Comparison of ENCODE assay signal across 8 mouse cellular contexts in the genomic region with DNA sequence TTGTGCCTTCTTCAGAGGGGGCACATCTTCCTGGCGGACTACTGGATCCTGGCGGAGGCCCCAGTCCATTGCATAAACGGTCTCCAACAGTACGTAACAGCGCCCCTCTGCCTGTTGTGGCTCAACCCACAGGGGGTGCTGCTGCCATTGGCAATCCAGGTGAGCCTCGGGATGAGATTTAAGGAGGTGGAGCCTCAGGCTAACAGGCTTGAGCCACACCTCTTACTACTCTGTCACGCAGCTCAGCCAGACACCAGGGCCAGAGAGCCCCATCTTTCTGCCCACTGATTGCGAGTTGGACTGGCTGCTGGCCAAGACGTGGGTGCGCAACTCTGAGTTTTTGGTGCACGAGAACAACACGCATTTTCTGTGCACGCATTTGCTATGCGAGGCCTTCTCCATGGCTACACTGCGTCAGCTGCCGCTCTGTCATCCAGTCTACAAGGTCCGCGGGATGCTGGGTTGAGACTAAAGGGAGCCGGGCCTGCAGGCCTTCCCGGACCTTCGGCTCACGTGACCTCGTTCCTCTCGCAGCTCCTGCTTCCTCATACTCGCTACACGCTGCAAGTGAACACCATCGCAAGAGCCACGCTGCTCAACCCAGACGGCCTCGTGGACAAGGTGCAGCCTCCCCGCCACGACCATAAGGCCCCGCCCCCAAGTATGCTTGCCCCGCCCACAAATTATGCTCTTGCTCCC. TPM values are rescaled to one million over a fixed set of nuclear protein-coding genes. Genes with fewer than 3 reads are reported as not detected.
DNase-seq lines count a peak whose midpoint lies in the region; ATAC-seq and TF ChIP-seq lines count a peak whose summit lies in the region.

No protein-coding gene starts in this region.

- TF ChIP-seq POLR2A in brain, embryonic 14.5 days (IDR thresholded peaks at IDR 0.05; ENCODE audit: borderline replicate concordance, extremely low read depth, insufficient read depth, insufficient read length, poor library complexity, severe bottlenecking): no peak
- 0 out of 2 replicates have a peak, but pooled peaks have one; percentile 23 for TF ChIP-seq POLR2A in olfactory bulb, adult 2 months (IDR thresholded peaks at IDR 0.05; ENCODE audit: insufficient read depth, low read depth, low read length)

- H3K9me3 ChIP-seq in ES-E14 (ENCODE audit: control insufficient read depth, insufficient read depth, low read depth, low read length): no peaks in the 10 kb centered on the region
- no peaks in the 10 kb centered on the region for H3K9me3 ChIP-seq in forebrain, embryonic 10.5 days
- no peaks in the 10 kb centered on the region for H3K9me3 ChIP-seq in hindbrain, embryonic 11.5 days (ENCODE audit: control insufficient read depth, low read length)
- no peaks in the 10 kb centered on the region for H3K9me3 ChIP-seq in lung, embryonic 15.5 days

- peak; percentile 50; the same call in 1 of the 2 replicates for TF ChIP-seq CTCF in brain, embryonic 14.5 days (IDR thresholded peaks at IDR 0.05; ENCODE audit: borderline replicate concordance, extremely low read depth, insufficient read depth, insufficient read length)
- no peak for TF ChIP-seq CTCF in olfactory bulb, adult 2 months (IDR thresholded peaks at IDR 0.05; ENCODE audit: insufficient read depth, low read depth, low read length)

- in situ Hi-C loops in ES-E14 (cut with MboI; ENCODE audit: low sequenced_read_pairs in 2 of 2, unreplicated experiment in 2 of 2): no loop called here

- H3K4me3 ChIP-seq in ES-E14 (ENCODE audit: insufficient read depth in 1 of 2, low read depth in 1 of 2, low read length in 2 of 2, poor library complexity in 1 of 2, severe bottlenecking in 1 of 2): peak overlapping the region; percentile 58 to 63
- H3K4me3 ChIP-seq in forebrain, embryonic 10.5 days: peak overlapping the region; percentile 59
- H3K4me3 ChIP-seq in hindbrain, embryonic 11.5 days (ENCODE audit: low read depth, low read length): peak overlapping the region; percentile 35
- H3K4me3 ChIP-seq in lung, embryonic 15.5 days: peak overlapping the region; percentile 46
- H3K4me3 ChIP-seq in olfactory bulb, adult 2 months (ENCODE audit: insufficient read depth, low read depth, low read length): peak overlapping the region; percentile 44

- H3K4me2 ChIP-seq in hindbrain, embryonic 11.5 days (replicated peaks; ENCODE audit: low read depth, low read length): peak overlapping the region; percentile 66
- H3K4me2 ChIP-seq in lung, embryonic 15.5 days: peak overlapping the region; percentile 82

- WGBS in forebrain, embryonic 10.5 days: 1% methylated on average over 34 of the region's 34 CpGs
- under 1% methylated on average over 33 of the region's 34 CpGs for WGBS in hindbrain, embryonic 11.5 days
- WGBS in lung, embryonic 15.5 days: 1% methylated on average over 34 of the region's 34 CpGs
- 4% methylated on average over 34 of the region's 34 CpGs for WGBS in olfactory bulb, adult 2 months

- H3K36me3 ChIP-seq in ES-E14 (ENCODE audit: control insufficient read depth, insufficient read depth, low read length, poor library complexity, severe bottlenecking): no peaks in the 10 kb centered on the region
- no peaks in the 10 kb centered on the region for H3K36me3 ChIP-seq in forebrain, embryonic 10.5 days (replicated peaks)
- H3K36me3 ChIP-seq in hindbrain, embryonic 11.5 days (ENCODE audit: control insufficient read depth, insufficient read depth, low read length): no peaks in the 10 kb centered on the region
- H3K36me3 ChIP-seq in lung, embryonic 15.5 days: no peaks in the 10 kb centered on the region

- peaks cover 61% of the 10 kb centered on the region for H3K27me3 ChIP-seq in forebrain, embryonic 10.5 days (ENCODE audit: poor library complexity, severe bottlenecking)
- 0 out of 2 replicates have a peak, but pooled peaks cover 2% of the 10 kb centered on the region for H3K27me3 ChIP-seq in hindbrain, embryonic 11.5 days (ENCODE audit: control insufficient read depth, insufficient read depth, low read length)
- 0 out of 2 replicates have a peak, but pooled peaks cover 4% of the 10 kb centered on the region for H3K27me3 ChIP-seq in lung, embryonic 15.5 days

- peaks cover 0 to 14% of the 10 kb centered on the region in 2 experiments; a peak in 1 of 4 replicates for H3K4me1 ChIP-seq in ES-E14 (ENCODE audit: control insufficient read depth in 2 of 2, insufficient read depth in 2 of 2, low read length in 2 of 2, poor library complexity in 1 of 2)
- peaks cover 15% of the 10 kb centered on the region for H3K4me1 ChIP-seq in forebrain, embryonic 10.5 days
- no peaks in the 10 kb centered on the region for H3K4me1 ChIP-seq in hindbrain, embryonic 11.5 days (replicated peaks; ENCODE audit: control insufficient read depth, insufficient read depth, low read length)
- H3K4me1 ChIP-seq in lung, embryonic 15.5 days: peaks cover 13% of the 10 kb centered on the region; the same call in 1 of the 2 replicates
- peaks cover 13% of the 10 kb centered on the region for H3K4me1 ChIP-seq in olfactory bulb, adult 2 months (ENCODE audit: control insufficient read depth, insufficient read depth, low read length)

- no peak overlapping the region for H3K27ac ChIP-seq in ES-E14 (ENCODE audit: insufficient read depth, low read depth, low read length, poor library complexity, severe bottlenecking)
- H3K27ac ChIP-seq in forebrain, embryonic 10.5 days: peak overlapping the region; percentile 65
- no peak overlapping the region for H3K27ac ChIP-seq in hindbrain, embryonic 11.5 days (ENCODE audit: low read depth, low read length)
- H3K27ac ChIP-seq in lung, embryonic 15.5 days: no peak overlapping the region
- no peak overlapping the region for H3K27ac ChIP-seq in olfactory bulb, adult 2 months (ENCODE audit: insufficient read depth, low read depth, low read length)

- peak; percentile 59 for ATAC-seq in hindbrain, embryonic 11.5 days (ENCODE audit: low FRiP score)
- ATAC-seq in lung, embryonic 15.5 days (ENCODE audit: borderline replicate concordance, extremely low read depth, low FRiP score, low TSS enrichment): peak; percentile 81

- DNase-seq in ES-E14 (ENCODE audit: low read depth, low spot score): peak; percentile 75
- DNase-seq in brain, embryonic 14.5 days (ENCODE audit: low read depth): peak; percentile 68
- DNase-seq in forebrain, embryonic 10.5 days (ENCODE audit: extremely low spot score, low spot score): peak; percentile 53
- DNase-seq in hindbrain, embryonic 11.5 days (ENCODE audit: low spot score): peak; percentile 64
- DNase-seq in layer of hippocampus, adult 9-11 months: peak; percentile 92
- no peak for DNase-seq in spleen, adult 12 weeks (ENCODE audit: low spot score)

- peak overlapping the region; percentile 34; the same call in 1 of the 2 replicates for H3K9ac ChIP-seq in ES-E14 (ENCODE audit: insufficient read depth, low read depth, low read length, poor library complexity, severe bottlenecking)
- H3K9ac ChIP-seq in hindbrain, embryonic 11.5 days (ENCODE audit: low read depth, low read length): no peak overlapping the region; the same call in 1 of the 2 replicates
- peak overlapping the region; percentile 31 for H3K9ac ChIP-seq in lung, embryonic 15.5 days

TF ChIP-seq in ES-E14, 5 proteins besides CTCF, POLR2A, EP300 and RAD21 (continues in another document):
- peak; percentile 0; the same call in 1 of the 2 replicates for TF ChIP-seq MAFK (IDR thresholded peaks at IDR 0.05; ENCODE audit: insufficient read depth, low read depth, low read length)

RNA-seq across cellular contexts. Expression of a gene that starts 8.4 kb away (rescaled TPM):
- 0.49 and 1.4 TPM in 2 replicates for total RNA-seq in ES-E14 (2012; rRNA removed)
- 2.8 and 3.5 TPM in 2 replicates for polyA plus RNA-seq in brain, embryonic 14.5 days (2012; rRNA removed)
- 0.26 and 0.28 TPM in 2 replicates for polyA plus RNA-seq in forebrain, embryonic 10.5 days (2016; fragmentation: Nextera tagmentation; extraction: Ambion mirVana)
- polyA plus RNA-seq in hindbrain, embryonic 11.5 days (2014; fragmentation: Nextera tagmentation; extraction: Ambion mirVana): 0.06 and 0.40 TPM in 2 replicates
- 0.16 and 0.53 TPM in 2 replicates for polyA plus RNA-seq in lung, embryonic 15.5 days (2015; fragmentation: Nextera tagmentation; extraction: Ambion mirVana)
- polyA plus RNA-seq in olfactory bulb, adult 2 months (2012; ENCODE audit: insufficient read depth, insufficient read length, low replicate concordance, missing spikeins): not detected in 2 replicates

RNA-seq across cellular contexts. Expression of a gene that starts 11.7 kb away (rescaled TPM):
- not detected in 2 replicates for total RNA-seq in ES-E14 (2012; rRNA removed)
- 0.33 and 0.47 TPM in 2 replicates for polyA plus RNA-seq in brain, embryonic 14.5 days (2012; rRNA removed)
- polyA plus RNA-seq in forebrain, embryonic 10.5 days (2016; fragmentation: Nextera tagmentation; extraction: Ambion mirVana): 0.11 and 0.16 TPM in 2 replicates
- polyA plus RNA-seq in hindbrain, embryonic 11.5 days (2014; fragmentation: Nextera tagmentation; extraction: Ambion mirVana): 0.21 TPM in 1 of 2 replicates, not detected in the other
- 0.36 and 0.57 TPM in 2 replicates for polyA plus RNA-seq in lung, embryonic 15.5 days (2015; fragmentation: Nextera tagmentation; extraction: Ambion mirVana)
- polyA plus RNA-seq in olfactory bulb, adult 2 months (2012; ENCODE audit: insufficient read depth, insufficient read length, low replicate concordance, missing spikeins): not detected in 2 replicates

RNA-seq across cellular contexts. Expression of a gene that starts 13.9 kb away (rescaled TPM):
- total RNA-seq in ES-E14 (2012; rRNA removed): not detected in 2 replicates
- 0.42 and 0.45 TPM in 2 replicates for polyA plus RNA-seq in brain, embryonic 14.5 days (2012; rRNA removed)
- 0.16 and 0.17 TPM in 2 replicates for polyA plus RNA-seq in forebrain, embryonic 10.5 days (2016; fragmentation: Nextera tagmentation; extraction: Ambion mirVana)
- 0.19 and 0.29 TPM in 2 replicates for polyA plus RNA-seq in hindbrain, embryonic 11.5 days (2014; fragmentation: Nextera tagmentation; extraction: Ambion mirVana)
- polyA plus RNA-seq in lung, embryonic 15.5 days (2015; fragmentation: Nextera tagmentation; extraction: Ambion mirVana): 0.52 and 0.60 TPM in 2 replicates
- polyA plus RNA-seq in olfactory bulb, adult 2 months (2012; ENCODE audit: insufficient read depth, insufficient read length, low replicate concordance, missing spikeins): not detected in 2 replicates

RNA-seq across cellular contexts. Expression of a gene that starts 22.7 kb away (rescaled TPM):
- total RNA-seq in ES-E14 (2012; rRNA removed): 0.21 and 0.22 TPM in 2 replicates
- polyA plus RNA-seq in brain, embryonic 14.5 days (2012; rRNA removed): 0.13 and 0.23 TPM in 2 replicates
- 0.05 TPM in 1 of 2 replicates, not detected in the other for polyA plus RNA-seq in forebrain, embryonic 10.5 days (2016; fragmentation: Nextera tagmentation; extraction: Ambion mirVana)
- polyA plus RNA-seq in hindbrain, embryonic 11.5 days (2014; fragmentation: Nextera tagmentation; extraction: Ambion mirVana): 0.06 and 0.20 TPM in 2 replicates
- polyA plus RNA-seq in lung, embryonic 15.5 days (2015; fragmentation: Nextera tagmentation; extraction: Ambion mirVana): not detected in 2 replicates
- polyA plus RNA-seq in olfactory bulb, adult 2 months (2012; ENCODE audit: insufficient read depth, insufficient read length, low replicate concordance, missing spikeins): not detected in 2 replicates

RNA-seq across cellular contexts. Expression of a gene that starts 39.1 kb away (rescaled TPM):
- total RNA-seq in ES-E14 (2012; rRNA removed): 6.0 and 8.6 TPM in 2 replicates
- polyA plus RNA-seq in brain, embryonic 14.5 days (2012; rRNA removed): 12.2 and 16.3 TPM in 2 replicates
- 7.3 and 9.0 TPM in 2 replicates for polyA plus RNA-seq in forebrain, embryonic 10.5 days (2016; fragmentation: Nextera tagmentation; extraction: Ambion mirVana)
- 5.6 and 7.4 TPM in 2 replicates for polyA plus RNA-seq in hindbrain, embryonic 11.5 days (2014; fragmentation: Nextera tagmentation; extraction: Ambion mirVana)
- 21.7 and 24.0 TPM in 2 replicates for polyA plus RNA-seq in lung, embryonic 15.5 days (2015; fragmentation: Nextera tagmentation; extraction: Ambion mirVana)
- polyA plus RNA-seq in olfactory bulb, adult 2 months (2012; ENCODE audit: insufficient read depth, insufficient read length, low replicate concordance, missing spikeins): not detected in 2 replicates
